Mouse (Mus musculus) kidney, postnatal 10 days (tissue): ENCODE data around the gene Sorl1.

Experiments
- DNase-seq: peaks from one replicate; pipeline ENCODE4 v3.0.0; 2021; ENCODE audit warnings: mixed read lengths

The Sorl1 gene

GRCm38 (mm10) chr9:42123713-42124576, at the start of gene Sorl1:
Gene Sorl1 (minus strand): TSS chr9:42124297.
- peak; percentile 88 for DNase-seq

DNA sequence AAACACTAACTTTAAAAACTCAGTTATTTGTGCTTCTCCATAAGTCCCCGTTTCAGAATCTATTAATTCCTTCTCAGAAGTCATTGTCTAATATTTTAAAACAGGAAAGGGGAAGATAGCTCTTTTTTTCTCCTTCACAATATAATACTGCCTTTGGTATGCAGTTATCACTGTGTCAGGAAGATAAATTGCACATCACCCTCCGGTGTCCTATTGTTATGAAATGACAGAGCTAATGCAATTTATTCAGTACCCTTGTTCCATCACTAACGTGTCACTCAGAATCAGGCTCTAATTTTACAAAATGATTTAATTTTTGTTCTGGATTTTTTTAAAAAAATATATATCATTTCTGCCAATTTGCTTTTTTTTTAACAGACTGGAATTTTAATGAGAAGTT, 49.7 kb upstream of the Sorl1 start:
- DNase-seq: no peak

DNA sequence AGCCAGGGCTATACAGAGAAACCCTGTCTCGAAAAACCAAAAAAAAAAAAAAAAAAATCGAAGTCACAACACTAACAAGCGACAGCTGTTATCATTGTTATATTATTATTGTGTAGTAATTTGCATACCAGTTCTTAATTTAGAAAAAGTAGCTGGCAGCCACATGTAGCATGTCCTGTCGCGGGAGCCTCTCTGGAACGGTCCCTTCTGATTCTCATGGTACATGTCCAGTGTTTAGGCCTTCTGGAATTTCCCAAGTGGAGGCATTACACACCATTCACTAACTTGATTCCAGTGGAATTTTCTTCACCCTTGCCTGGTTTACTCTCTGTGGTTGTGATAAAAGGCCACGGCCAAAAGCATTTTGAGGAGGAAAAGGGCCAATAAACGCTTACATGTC, 45.4 kb upstream of the Sorl1 start:
- DNase-seq: no peak

DNA sequence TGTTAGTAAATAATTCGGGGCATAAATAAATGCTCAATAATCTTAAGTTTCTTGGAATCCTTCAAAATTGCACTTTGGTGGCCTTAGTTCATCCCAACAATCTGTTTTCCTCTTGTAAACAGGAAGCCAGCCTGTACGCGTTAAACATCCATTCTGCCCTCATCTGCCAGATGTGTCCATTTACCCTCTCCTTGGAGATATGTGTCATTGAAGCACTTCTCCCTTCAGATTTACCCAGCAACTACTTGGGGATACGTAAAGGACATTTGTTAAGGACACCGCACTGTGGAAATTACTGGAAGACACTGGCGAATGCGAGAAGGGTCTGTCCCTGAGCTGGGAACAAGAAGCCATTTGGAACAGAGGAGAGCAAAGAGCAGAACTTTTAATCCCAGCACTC, 44.9 kb upstream of the Sorl1 start:
- DNase-seq: no peak

- DNase-seq: no peak
Measured at GRCm38 (mm10) chr9:42164930-42165329, 40.8 kb upstream of the Sorl1 start.

- DNase-seq: no peak
Measured at GRCm38 (mm10) chr9:42163011-42163410, 38.9 kb upstream of the Sorl1 start.

GRCm38 (mm10) chr9:42159376-42159775, 35.3 kb upstream of the Sorl1 start:
- no peak for DNase-seq

DNA sequence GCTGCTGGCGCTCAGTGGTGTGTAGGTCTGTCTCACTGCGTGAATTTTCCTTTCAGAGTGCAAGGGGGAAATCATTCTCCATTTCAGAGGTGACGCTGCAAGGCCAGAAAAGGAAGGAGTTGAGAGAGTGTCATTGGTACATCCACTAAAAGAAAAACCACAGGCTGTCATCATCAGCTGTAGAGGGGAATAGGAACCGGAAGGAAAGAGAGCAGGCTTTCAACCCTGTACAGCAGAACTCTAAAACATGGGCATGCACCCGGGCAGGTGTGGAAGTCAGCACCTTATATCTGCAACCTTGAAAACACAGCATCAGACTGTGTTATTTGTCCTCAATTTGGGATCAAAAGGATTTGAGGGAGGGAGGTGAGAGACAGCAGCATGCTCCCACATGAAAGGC, 34.6 kb upstream of the Sorl1 start:
- DNase-seq: no peak

DNA sequence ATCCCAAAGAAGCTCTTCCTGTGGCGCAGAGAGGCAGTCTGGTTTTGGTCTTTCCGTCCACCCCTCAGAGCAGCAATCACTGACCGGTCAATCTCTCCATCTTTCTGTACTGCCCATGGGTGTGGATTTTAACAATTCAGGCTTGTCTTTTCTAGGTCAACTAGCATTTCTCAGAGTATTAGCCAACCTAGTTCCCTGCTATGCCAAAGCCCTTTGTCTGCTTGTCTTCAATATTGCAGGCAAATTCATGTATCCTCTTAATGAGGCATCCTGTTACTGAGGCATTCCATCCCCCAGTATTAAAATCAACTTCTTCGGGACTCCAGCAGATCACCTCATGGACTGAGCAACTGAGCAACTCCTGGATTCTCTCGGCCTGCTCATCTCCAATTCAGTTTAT, 33.9 kb upstream of the Sorl1 start:
- DNase-seq: no peak

- DNase-seq: no peak
Measured at GRCm38 (mm10) chr9:42156566-42156965, 32.5 kb upstream of the Sorl1 start.

DNA sequence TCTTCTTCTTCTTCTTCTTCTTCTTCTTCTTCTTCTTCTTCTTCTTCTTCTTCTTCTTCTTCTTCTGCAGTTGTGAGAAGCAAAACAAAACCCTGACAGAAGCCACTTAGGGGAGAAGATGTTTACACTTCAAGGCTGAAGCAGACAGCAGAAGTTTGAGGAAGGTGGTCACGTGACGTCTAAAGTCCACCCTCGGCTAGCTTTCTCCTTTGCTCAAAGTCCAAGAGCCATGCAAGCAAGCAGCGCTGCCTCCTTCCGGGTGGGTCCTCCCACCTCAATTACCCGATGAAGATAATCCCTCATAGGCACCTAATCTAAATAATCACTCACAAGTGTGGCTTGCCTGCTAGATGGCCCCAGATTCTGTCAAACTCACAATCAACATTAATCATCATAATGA, 30.6 kb upstream of the Sorl1 start:
- peak; percentile 31 for DNase-seq

- no peak for DNase-seq
Measured at GRCm38 (mm10) chr9:42148816-42149215, 24.7 kb upstream of the Sorl1 start.

- DNase-seq: no peak
Measured at GRCm38 (mm10) chr9:42148036-42148435, 23.9 kb upstream of the Sorl1 start.

DNA sequence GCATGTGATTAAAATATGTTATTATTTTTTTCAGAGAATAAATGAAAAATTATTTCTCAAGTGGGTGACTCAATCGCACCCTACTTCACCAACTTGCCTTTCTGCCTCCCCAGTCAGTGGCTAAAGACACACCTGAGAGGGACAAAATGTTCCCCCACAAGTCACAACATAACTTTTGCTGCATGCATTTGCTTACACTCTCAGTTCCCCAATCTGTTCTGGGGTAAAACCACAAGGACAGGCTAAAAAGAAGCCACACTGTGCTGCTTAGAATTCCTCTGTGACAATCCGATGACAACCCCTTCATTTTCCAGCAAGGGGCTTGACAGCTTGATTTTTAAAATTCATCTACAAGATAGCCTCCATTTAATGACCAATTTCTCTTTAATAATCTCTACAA, 22.4 kb upstream of the Sorl1 start:
- DNase-seq: no peak

GRCm38 (mm10) chr9:42141549-42142210, 17.6 kb upstream of the Sorl1 start:
- no peak for DNase-seq

- DNase-seq: no peak
Measured at GRCm38 (mm10) chr9:42138248-42138858, 14.3 kb upstream of the Sorl1 start.

- no peak for DNase-seq
Measured at GRCm38 (mm10) chr9:42137578-42137977, 13.5 kb upstream of the Sorl1 start.

GRCm38 (mm10) chr9:42130793-42131760, 7.0 kb upstream of the Sorl1 start:
- no peak for DNase-seq

- DNase-seq: no peak
Measured at GRCm38 (mm10) chr9:42127983-42128382, 3.9 kb upstream of the Sorl1 start.

GRCm38 (mm10) chr9:42125262-42125982, 1.3 kb upstream of the Sorl1 start:
- DNase-seq: peak; percentile 30

DNA sequence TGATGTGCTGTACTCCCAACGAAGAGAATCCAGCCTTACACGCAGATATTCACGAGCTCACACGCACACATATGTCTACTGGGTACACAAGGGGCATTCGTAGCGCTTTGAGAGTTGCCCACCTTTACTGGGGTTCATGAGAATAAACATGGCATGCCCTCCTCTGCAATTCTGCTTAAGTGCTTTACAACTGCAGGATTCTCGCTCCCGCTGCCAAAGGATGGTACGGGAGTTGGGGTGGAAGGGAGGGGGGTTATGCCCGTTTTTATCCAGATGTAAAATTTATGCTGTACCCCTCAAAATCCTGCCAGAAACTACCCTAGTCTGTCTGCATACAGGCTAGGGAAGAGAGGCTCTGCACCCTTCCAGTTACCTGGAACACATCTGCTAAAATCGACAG, 893 bp downstream of the Sorl1 start:
- no peak for DNase-seq

- DNase-seq: no peak
Measured at GRCm38 (mm10) chr9:42122441-42122840, 1.7 kb downstream of the Sorl1 start.
